Mouse (Mus musculus): ENCODE measurements around the gene Ptprs. TPM values are rescaled to one million over a fixed set of nuclear protein-coding genes. Genes with fewer than 3 reads are reported as not detected.

Ptprs gene
- total RNA-seq, 2 experiments from 2014 or later: 29.6 to 43.1 TPM

- peak overlapping the region; percentile 71 for H3K27ac ChIP-seq
- intact Hi-C loops (cut with DNase I): loop anchor here (2.0 kb wide), 1 partner anchor 44 kb away; no protein-coding TSS in a partner anchor
- no peak for TF ChIP-seq CTCF (IDR thresholded peaks at IDR 0.05)
- H3K4me3 ChIP-seq: no peak overlapping the region
- peak; percentile 76 for DNase-seq
Measured at GRCm38 (mm10) chr17:56401051-56401521, 75.2 kb downstream of the Ptprs start.

- no peak for TF ChIP-seq CTCF (IDR thresholded peaks at IDR 0.05)
- peak overlapping the region; percentile 71 for H3K27ac ChIP-seq
- no peak overlapping the region for H3K4me3 ChIP-seq
- intact Hi-C loops (cut with DNase I): loop anchor here (2.0 kb wide), 1 partner anchor 43 kb away; no protein-coding TSS in a partner anchor
- DNase-seq: peak; percentile 57
Measured at GRCm38 (mm10) chr17:56400221-56400620, 76.1 kb downstream of the Ptprs start.

- intact Hi-C loops (cut with DNase I): no loop called here
- Histone ChIP-seq H3K4me3 (no peak overlapping the region), H3K27ac (no peak overlapping the region)
- TF ChIP-seq CTCF (IDR thresholded peaks at IDR 0.05): no peak
- DNase-seq: no peak
Measured at GRCm38 (mm10) chr17:56396051-56396450, 80.2 kb downstream of the Ptprs start.

GRCm38 (mm10) chr17:56393889-56394288 is 82.4 kb downstream of the Ptprs start:
- no peak overlapping the region for H3K4me3 ChIP-seq
- TF ChIP-seq CTCF (IDR thresholded peaks at IDR 0.05): no peak

GRCm38 (mm10) chr17:56393238-56393637 is 83.0 kb downstream of the Ptprs start:
- Histone ChIP-seq H3K27ac (no peak overlapping the region), H3K4me3 (no peak overlapping the region)
- intact Hi-C loops (cut with DNase I): no loop called here
- no peak for DNase-seq
- TF ChIP-seq CTCF (IDR thresholded peaks at IDR 0.05): no peak

More at GRCm38 (mm10) chr17:56393889-56394288, 82.4 kb downstream of the Ptprs start:
- no peak for DNase-seq
- intact Hi-C loops (cut with DNase I): no loop called here
- H3K27ac ChIP-seq: no peak overlapping the region

GRCm38 (mm10) chr17:56387612-56388011 is 88.7 kb downstream of the Ptprs start:
- intact Hi-C loops (cut with DNase I): no loop called here

GRCm38 (mm10) chr17:56384903-56385302 is 91.4 kb downstream of the Ptprs start:
- Histone ChIP-seq H3K4me3 (no peak overlapping the region), H3K27ac (no peak overlapping the region)
- no peak for DNase-seq
- TF ChIP-seq CTCF (IDR thresholded peaks at IDR 0.05): no peak
- intact Hi-C loops (cut with DNase I): no loop called here

More at GRCm38 (mm10) chr17:56387612-56388011, 88.7 kb downstream of the Ptprs start:
- TF ChIP-seq CTCF (IDR thresholded peaks at IDR 0.05): no peak
- Histone ChIP-seq H3K4me3 (no peak overlapping the region), H3K27ac (no peak overlapping the region)
- DNase-seq: no peak

GRCm38 (mm10) chr17:56382997-56383396 is 93.3 kb downstream of the Ptprs start:
- no peak overlapping the region for H3K27ac ChIP-seq
- no peak for TF ChIP-seq CTCF (IDR thresholded peaks at IDR 0.05)
- no peak overlapping the region for H3K4me3 ChIP-seq
- no peak for DNase-seq
- intact Hi-C loops (cut with DNase I): no loop called here

GRCm38 (mm10) chr17:56381183-56381582 is 95.1 kb downstream of the Ptprs start:
- no peak overlapping the region for H3K27ac ChIP-seq

GRCm38 (mm10) chr17:56380286-56380685 is 96.0 kb downstream of the Ptprs start:
- TF ChIP-seq CTCF (IDR thresholded peaks at IDR 0.05): no peak
- Histone ChIP-seq H3K4me3 (no peak overlapping the region), H3K27ac (no peak overlapping the region)
- no peak for DNase-seq
- intact Hi-C loops (cut with DNase I): no loop called here

More at GRCm38 (mm10) chr17:56381183-56381582, 95.1 kb downstream of the Ptprs start:
- intact Hi-C loops (cut with DNase I): no loop called here
- DNase-seq: no peak
- no peak overlapping the region for H3K4me3 ChIP-seq
- no peak for TF ChIP-seq CTCF (IDR thresholded peaks at IDR 0.05)

- peak; percentile 50 for DNase-seq
- Histone ChIP-seq H3K4me3 (no peak overlapping the region), H3K27ac (no peak overlapping the region)
- intact Hi-C loops (cut with DNase I): no loop called here
- no peak for TF ChIP-seq CTCF (IDR thresholded peaks at IDR 0.05)
Measured at GRCm38 (mm10) chr17:56379281-56379834, 96.9 kb downstream of the Ptprs start.

- peak; percentile 75 for DNase-seq
- peak overlapping the region; percentile 88 for H3K27ac ChIP-seq
- intact Hi-C loops (cut with DNase I): no loop called here
- H3K4me3 ChIP-seq: no peak overlapping the region
- no peak for TF ChIP-seq CTCF (IDR thresholded peaks at IDR 0.05)
Measured at GRCm38 (mm10) chr17:56374851-56375250, 101.4 kb downstream of the Ptprs start.

GRCm38 (mm10) chr17:56373136-56374034 is 102.9 kb downstream of the Ptprs start:
- H3K27ac ChIP-seq: peak overlapping the region; percentile 88
- H3K4me3 ChIP-seq: no peak overlapping the region
- intact Hi-C loops (cut with DNase I): no loop called here
- TF ChIP-seq CTCF (IDR thresholded peaks at IDR 0.05): no peak
- peak; percentile 68 for DNase-seq

Measured in gastrocnemius, adult 2 months (tissue).